Comparison of ENCODE assay signal across 28 mouse cellular contexts in the genomic region with DNA sequence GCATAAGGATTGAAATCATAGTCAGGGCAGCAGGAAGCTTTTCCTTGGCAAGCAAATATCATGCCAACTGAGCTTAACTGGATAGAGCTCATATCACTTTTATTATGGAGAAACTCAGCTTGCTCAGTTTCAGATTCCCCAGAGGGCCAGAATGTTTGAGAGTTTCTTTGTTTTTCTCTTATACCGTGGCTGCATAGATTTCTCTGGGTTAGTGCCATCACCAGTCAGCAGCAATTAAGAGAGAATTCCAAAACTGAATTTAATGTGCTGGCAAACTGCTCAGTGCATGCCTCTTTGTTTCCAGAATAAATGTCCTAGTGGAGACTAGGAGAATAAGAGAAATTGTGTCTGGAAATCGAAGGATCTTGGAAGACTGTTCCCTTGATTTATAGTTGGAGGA.
A peak's percentile ranks its signal among the peaks of the same experiment; 100 is the strongest.
DNase-seq lines count a peak whose midpoint lies in the region; ATAC-seq and TF ChIP-seq lines count a peak whose summit lies in the region.
"Had no signal": no experiment of that assay in that cellular context is flagged by ENCODE, and none has a peak within 500 bp of the region (broad histone marks: within the 10 kb centered on the region; RNA-seq: fewer than 3 reads in every experiment).

No protein-coding gene starts in this region.

- H3K27ac ChIP-seq in forebrain, postnatal 0 days (ENCODE audit: low read depth, low read length) = no peak overlapping the region
- H3K27ac ChIP-seq in forebrain, embryonic 13.5 days = no peak overlapping the region
- no peak overlapping the region for H3K27ac ChIP-seq in limb, embryonic 14.5 days (replicated peaks; ENCODE audit: low read depth, low read length)
- no peak overlapping the region for H3K27ac ChIP-seq in limb, embryonic 10.5 days
- H3K27ac ChIP-seq: embryonic facial prominence, embryonic 13.5 days; heart, embryonic 13.5 days; limb, embryonic 12.5 days; lung, embryonic 15.5 days; midbrain, embryonic 10.5 days had no signal

- H3K27me3 ChIP-seq in forebrain, postnatal 0 days (ENCODE audit: insufficient read depth, low read length) = no peaks in the 10 kb centered on the region
- no peaks in the 10 kb centered on the region for H3K27me3 ChIP-seq in forebrain, embryonic 13.5 days
- H3K27me3 ChIP-seq in limb, embryonic 14.5 days (ENCODE audit: control insufficient read depth, insufficient read depth, low read length) = no peaks in the 10 kb centered on the region
- no peaks in the 10 kb centered on the region for H3K27me3 ChIP-seq in limb, embryonic 10.5 days (ENCODE audit: low read depth, poor library complexity, severe bottlenecking)
- H3K27me3 ChIP-seq: embryonic facial prominence, embryonic 13.5 days; heart, embryonic 13.5 days; limb, embryonic 12.5 days; lung, embryonic 15.5 days had no signal

- H3K4me2 ChIP-seq in forebrain, postnatal 0 days (ENCODE audit: low read depth) = no peak overlapping the region
- H3K4me2 ChIP-seq in forebrain, embryonic 13.5 days = no peak overlapping the region
- H3K4me2 ChIP-seq in limb, embryonic 14.5 days (replicated peaks; ENCODE audit: low read depth, low read length, severe bottlenecking) = no peak overlapping the region
- H3K4me2 ChIP-seq: embryonic facial prominence, embryonic 13.5 days; heart, embryonic 13.5 days; limb, embryonic 12.5 days; liver, embryonic 11.5 days; lung, embryonic 15.5 days had no signal

- no peaks in the 10 kb centered on the region for H3K4me1 ChIP-seq in forebrain, postnatal 0 days (ENCODE audit: insufficient read depth)
- H3K4me1 ChIP-seq in forebrain, embryonic 13.5 days = no peaks in the 10 kb centered on the region
- H3K4me1 ChIP-seq in limb, embryonic 14.5 days (ENCODE audit: control insufficient read depth, insufficient read depth, low read length) = no peaks in the 10 kb centered on the region
- no peaks in the 10 kb centered on the region for H3K4me1 ChIP-seq in limb, embryonic 10.5 days
- H3K4me1 ChIP-seq: embryonic facial prominence, embryonic 13.5 days; heart, embryonic 13.5 days; limb, embryonic 12.5 days; lung, embryonic 15.5 days; midbrain, embryonic 10.5 days had no signal

- no peak overlapping the region for H3K4me3 ChIP-seq in forebrain, postnatal 0 days (ENCODE audit: low read depth, low read length)
- no peak overlapping the region for H3K4me3 ChIP-seq in forebrain, embryonic 13.5 days
- no peak overlapping the region for H3K4me3 ChIP-seq in limb, embryonic 14.5 days (replicated peaks; ENCODE audit: low read length)
- H3K4me3 ChIP-seq in limb, embryonic 10.5 days = no peak overlapping the region
- H3K4me3 ChIP-seq: embryonic facial prominence, embryonic 13.5 days; erythroblast, embryonic 14.5 days; heart, embryonic 13.5 days; limb, embryonic 12.5 days; lung, embryonic 15.5 days; midbrain, embryonic 10.5 days had no signal

- TF ChIP-seq CTCF in forebrain, postnatal 0 days (IDR thresholded peaks at IDR 0.05; ENCODE audit: low read depth) = no peak

- no peak overlapping the region for H3K9ac ChIP-seq in forebrain, postnatal 0 days
- H3K9ac ChIP-seq in forebrain, embryonic 13.5 days = no peak overlapping the region
- H3K9ac ChIP-seq in limb, embryonic 14.5 days (ENCODE audit: low read depth, low read length, severe bottlenecking) = no peak overlapping the region
- H3K9ac ChIP-seq: embryonic facial prominence, embryonic 13.5 days; heart, embryonic 13.5 days; limb, embryonic 12.5 days; lung, embryonic 15.5 days had no signal

- peak; percentile 66 for ATAC-seq in forebrain, postnatal 0 days
- ATAC-seq in forebrain, embryonic 13.5 days = no peak
- no peak for ATAC-seq in limb, embryonic 14.5 days (ENCODE audit: low FRiP score, low read depth)
- ATAC-seq: activated CD4-positive, CD25-positive, alpha-beta regulatory T cell, adult 4 months; intestine, embryonic 16.5 days had no signal

- TF ChIP-seq POLR2A in limb, embryonic 14.5 days (IDR thresholded peaks at IDR 0.05; ENCODE audit: borderline replicate concordance, extremely low read depth, insufficient read depth, insufficient read length) = no peak

- 31% methylated on average over 2 of the region's 2 CpGs for WGBS in forebrain, postnatal 0 days
- WGBS in forebrain, embryonic 13.5 days = 46% methylated on average over 2 of the region's 2 CpGs
- 56% methylated on average over 2 of the region's 2 CpGs for WGBS in limb, embryonic 14.5 days
- 63% methylated on average over 2 of the region's 2 CpGs for WGBS in limb, embryonic 10.5 days

- peak; percentile 47 for DNase-seq in forebrain, postnatal 0 days
- peak; percentile 21 for DNase-seq in limb, embryonic 14.5 days (ENCODE audit: low spot score)
- DNase-seq in limb, embryonic 10.5 days (ENCODE audit: low spot score) = no peak
- peak; percentile 46 for DNase-seq in brain, adult 2 months (ENCODE audit: low read depth, low spot score)
- DNase-seq in brain, embryonic 18.5 days (ENCODE audit: low read depth, low spot score) = peak; percentile 14
- DNase-seq in right cerebral cortex, postnatal 4 days = no peak
- DNase-seq: adrenal gland, adult 8-10 months; B cell, adult 2 months; cerebellum, adult 11-12 months; cerebellum, adult 9-11 months; embryo, embryonic 11 days; heart, postnatal 10 days; kidney, adult 9 months; kidney, postnatal 10 days; right cerebral cortex, postnatal 25 days; spleen, adult 18-20 months; thymus, adult 18-20 months; thymus, postnatal 25 days had no signal

- H3K9me3 ChIP-seq in forebrain, postnatal 0 days (ENCODE audit: low read length) = no peaks in the 10 kb centered on the region
- H3K9me3 ChIP-seq in forebrain, embryonic 13.5 days (replicated peaks) = no peaks in the 10 kb centered on the region
- no peaks in the 10 kb centered on the region for H3K9me3 ChIP-seq in limb, embryonic 14.5 days (ENCODE audit: control insufficient read depth, low read length)
- no peaks in the 10 kb centered on the region for H3K9me3 ChIP-seq in limb, embryonic 10.5 days (replicated peaks)
- H3K9me3 ChIP-seq: embryonic facial prominence, embryonic 13.5 days; heart, embryonic 13.5 days; limb, embryonic 12.5 days; lung, embryonic 15.5 days; midbrain, embryonic 10.5 days had no signal

- no peaks in the 10 kb centered on the region for H3K36me3 ChIP-seq in forebrain, postnatal 0 days (ENCODE audit: insufficient read depth)
- H3K36me3 ChIP-seq in forebrain, embryonic 13.5 days (ENCODE audit: poor library complexity, severe bottlenecking) = no peaks in the 10 kb centered on the region
- no peaks in the 10 kb centered on the region for H3K36me3 ChIP-seq in limb, embryonic 14.5 days (ENCODE audit: control insufficient read depth, insufficient read depth, low read length)
- H3K36me3 ChIP-seq in limb, embryonic 10.5 days = no peaks in the 10 kb centered on the region
- H3K36me3 ChIP-seq: embryonic facial prominence, embryonic 13.5 days; heart, embryonic 13.5 days; limb, embryonic 12.5 days; lung, embryonic 15.5 days; midbrain, embryonic 10.5 days had no signal

Comparison
In these comparisons a context has a peak if more than half of its experiments do, and no peak if none do; other contexts are left out.
1. DNase-seq: peak in forebrain, postnatal 0 days (single experiment), limb, embryonic 14.5 days (single experiment), brain, adult 2 months (single experiment) and brain, embryonic 18.5 days (single experiment); none in limb, embryonic 10.5 days (single experiment) and right cerebral cortex, postnatal 4 days (single experiment).